Mouse (Mus musculus): ENCODE data around the gene Scn2b. TPM values are rescaled to one million over a fixed set of nuclear protein-coding genes. Genes with fewer than 3 reads are reported as not detected.

The Scn2b gene
- polyA plus RNA-seq, 1 experiment from 2014 or later, result 0.70 TPM

Other genes starting within 250 kb of the Scn2b start
- gene Kmt2a, start 236.5 kb upstream of the Scn2b start, polyA plus RNA-seq (2016; fragmentation: Nextera tagmentation; extraction: Ambion mirVana), result 7.3 and 8.4 TPM in 2 replicates
- 523 and 553 TPM in 2 replicates for gene Atp5l, start 197.0 kb upstream of the Scn2b start, polyA plus RNA-seq (2016; fragmentation: Nextera tagmentation; extraction: Ambion mirVana)
- 14.8 and 15.1 TPM in 2 replicates for gene Ube4a, start 152.2 kb upstream of the Scn2b start, polyA plus RNA-seq (2016; fragmentation: Nextera tagmentation; extraction: Ambion mirVana)
- gene Cd3g, start 137.4 kb upstream of the Scn2b start, polyA plus RNA-seq (2016; fragmentation: Nextera tagmentation; extraction: Ambion mirVana), result not detected in 2 replicates
- gene Cd3d, start 136.0 kb upstream of the Scn2b start, polyA plus RNA-seq (2016; fragmentation: Nextera tagmentation; extraction: Ambion mirVana), result not detected in 2 replicates
- gene Cd3e, start 108.2 kb upstream of the Scn2b start, polyA plus RNA-seq (2016; fragmentation: Nextera tagmentation; extraction: Ambion mirVana), result not detected in 2 replicates
- gene Mpzl2, start 78.0 kb upstream of the Scn2b start, polyA plus RNA-seq (2016; fragmentation: Nextera tagmentation; extraction: Ambion mirVana), result 3.9 and 4.9 TPM in 2 replicates
- 0.63 and 1.1 TPM in 2 replicates for gene Mpzl3, start 62.6 kb upstream of the Scn2b start, polyA plus RNA-seq (2016; fragmentation: Nextera tagmentation; extraction: Ambion mirVana)
- gene Jaml, start 38.6 kb upstream of the Scn2b start, polyA plus RNA-seq (2016; fragmentation: Nextera tagmentation; extraction: Ambion mirVana), result 0.12 TPM in 1 of 2 replicates, not detected in the other
- 0.25 and 0.33 TPM in 2 replicates for gene Scn4b, start 20.6 kb downstream of the Scn2b start, polyA plus RNA-seq (2016; fragmentation: Nextera tagmentation; extraction: Ambion mirVana)
- 0.10 TPM in 1 of 2 replicates, not detected in the other for gene BC049352, start 64.2 kb downstream of the Scn2b start, polyA plus RNA-seq (2016; fragmentation: Nextera tagmentation; extraction: Ambion mirVana)
- gene Tmprss4, start 86.3 kb downstream of the Scn2b start, polyA plus RNA-seq (2016; fragmentation: Nextera tagmentation; extraction: Ambion mirVana), result not detected in 2 replicates
- gene Il10ra, start 151.4 kb downstream of the Scn2b start, polyA plus RNA-seq (2016; fragmentation: Nextera tagmentation; extraction: Ambion mirVana), result 2.9 and 3.1 TPM in 2 replicates
- not detected in 2 replicates for gene Tmprss13, start 201.3 kb downstream of the Scn2b start, polyA plus RNA-seq (2016; fragmentation: Nextera tagmentation; extraction: Ambion mirVana)

All from liver, embryonic 12.5 days (tissue).